Mouse (Mus musculus) myocyte (in vitro differentiated cells): ENCODE measurements at regions not wholly inside any gene's neighbourhood (a gene's known extent, or its start where the extent isn't known, plus 50 kb on each side); places are given as distances from the start of the nearest gene placed in this dataset.

ENCODE experiments used
- CEBPB ChIP-seq: IDR thresholded peaks from 2 replicates; pipeline ENCODE4 v1.6.1; 2011; ENCODE audit warnings: mild to moderate bottlenecking, moderate library complexity; ENCODE audit not compliant: poor library complexity, insufficient read depth, severe bottlenecking
- E2F4 ChIP-seq: IDR thresholded peaks from one replicate; pipeline ENCODE4 v1.6.1; 2011; ENCODE audit warnings: mild to moderate bottlenecking, control low read depth, moderate library complexity; ENCODE audit not compliant: insufficient read depth
- MAX ChIP-seq: IDR thresholded peaks from one replicate; pipeline ENCODE4 v1.6.1; 2011; ENCODE audit warnings: low read depth, mild to moderate bottlenecking, control low read depth
- POLR2A ChIP-seq: IDR thresholded peaks from one replicate; pipeline ENCODE4 v1.6.1; 2011; ENCODE audit warnings: low read depth, mild to moderate bottlenecking, control low read depth, moderate library complexity; ENCODE audit not compliant: insufficient read length
- POLR2AphosphoS2 ChIP-seq: IDR thresholded peaks from one replicate; pipeline ENCODE4 v1.6.1; 2011; ENCODE audit warnings: low read depth, control low read depth; ENCODE audit not compliant: insufficient read length
- SRF ChIP-seq: IDR thresholded peaks from one replicate; pipeline ENCODE4 v1.6.1; 2011; ENCODE audit warnings: low read depth; ENCODE audit not compliant: control insufficient read depth, insufficient read length
- TCF12 ChIP-seq: IDR thresholded peaks from one replicate; pipeline ENCODE4 v1.6.1; 2011; ENCODE audit warnings: mild to moderate bottlenecking, control low read depth; ENCODE audit not compliant: poor library complexity, insufficient read depth, severe bottlenecking
- TCF3 ChIP-seq: IDR thresholded peaks from one replicate; pipeline ENCODE4 v1.6.1; 2011; ENCODE audit warnings: low read depth, control low read depth; ENCODE audit not compliant: insufficient read length

DNA sequence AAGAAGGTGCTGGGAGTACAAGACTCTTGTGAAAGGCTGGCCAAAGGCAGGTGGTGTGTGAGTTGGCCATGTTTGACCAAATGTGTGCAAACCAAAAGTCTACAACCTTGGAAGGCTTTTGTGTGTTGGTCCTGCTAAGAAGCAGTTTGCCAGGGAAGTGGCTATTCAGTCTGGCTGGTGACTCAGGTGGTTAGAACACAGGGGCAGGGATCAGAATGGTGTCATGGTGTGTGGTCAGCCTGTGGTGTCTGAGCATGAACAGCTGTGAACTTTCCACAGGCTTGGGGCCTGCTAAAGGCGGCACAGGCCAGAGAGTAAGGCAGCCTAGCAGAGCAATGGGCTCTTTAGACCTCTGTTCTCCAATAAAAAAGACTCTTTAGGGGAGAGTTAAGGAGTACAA lies 171.6 kb upstream of the Klf14 start:
- TF ChIP-seq POLR2A (no peak), TCF12 (peak; percentile 74), MAX (no peak), TCF3 (peak; percentile 58), E2F4 (no peak), POLR2AphosphoS2 (no peak), CEBPB (no peak), SRF (no peak)
